Mouse (Mus musculus) urinary bladder, adult 18-20 months (tissue): ENCODE measurements at regions not wholly inside any gene's neighbourhood (a gene's known extent, or its start where the extent isn't known, plus 50 kb on each side); places are given as distances from the start of the nearest gene placed in this dataset.

Source experiments
- DNase-seq, 2 experiments: peaks; one replicate each; pipeline ENCODE4 v3.0.0; 2022; ENCODE audit warnings: low spot score in 2 of 2, mixed read lengths in 2 of 2

DNA sequence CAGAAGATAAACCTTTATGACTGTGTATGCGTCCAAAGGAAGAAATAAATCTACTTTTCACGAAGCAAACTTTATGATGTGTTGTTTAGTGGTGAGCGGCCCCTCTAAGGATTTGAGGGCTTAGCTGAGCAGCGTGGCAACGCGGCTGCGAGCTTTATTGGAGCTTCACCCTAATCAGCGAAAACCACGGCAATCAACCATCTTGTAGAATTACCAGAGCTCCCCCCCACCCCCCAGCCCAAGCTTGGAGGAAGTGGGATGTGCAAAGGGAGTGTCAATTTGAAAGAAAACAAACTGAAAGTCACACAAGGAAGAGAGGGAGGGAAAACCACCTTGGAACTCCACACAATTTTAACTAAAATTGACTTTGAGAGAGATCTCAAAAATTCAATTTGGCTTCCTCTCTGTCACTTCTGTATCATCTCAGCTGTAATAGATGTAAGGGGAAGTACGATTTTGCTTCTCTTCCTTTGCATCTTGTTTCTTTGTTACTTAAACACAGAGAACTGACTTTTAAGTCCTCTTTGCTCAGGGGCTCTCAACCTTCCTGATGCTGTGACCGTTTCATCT is 229.1 kb upstream of the Satb1 start:
- no peak for DNase-seq

DNA sequence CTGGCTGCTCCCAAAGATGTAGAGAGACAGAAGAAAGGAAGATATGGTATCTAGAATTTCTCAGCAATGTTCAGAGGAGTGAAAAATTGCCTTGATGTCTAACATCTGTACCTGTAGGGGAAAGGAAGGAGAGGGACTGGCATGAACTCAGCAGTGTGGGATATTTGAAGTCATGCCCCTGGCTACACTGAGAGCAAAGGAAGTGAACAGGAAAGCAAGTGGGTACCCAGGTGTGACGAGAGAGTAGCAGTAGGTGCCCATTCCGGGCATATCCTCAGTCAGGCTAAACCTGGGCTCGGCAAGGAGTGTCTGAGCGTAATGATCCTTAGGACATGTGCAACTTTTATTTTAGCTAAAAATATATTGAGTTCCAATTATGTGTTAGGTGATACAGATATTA is 203.4 kb upstream of the Satb1 start:
- DNase-seq, result peak in 1 of 2 experiments; percentile 1

DNA sequence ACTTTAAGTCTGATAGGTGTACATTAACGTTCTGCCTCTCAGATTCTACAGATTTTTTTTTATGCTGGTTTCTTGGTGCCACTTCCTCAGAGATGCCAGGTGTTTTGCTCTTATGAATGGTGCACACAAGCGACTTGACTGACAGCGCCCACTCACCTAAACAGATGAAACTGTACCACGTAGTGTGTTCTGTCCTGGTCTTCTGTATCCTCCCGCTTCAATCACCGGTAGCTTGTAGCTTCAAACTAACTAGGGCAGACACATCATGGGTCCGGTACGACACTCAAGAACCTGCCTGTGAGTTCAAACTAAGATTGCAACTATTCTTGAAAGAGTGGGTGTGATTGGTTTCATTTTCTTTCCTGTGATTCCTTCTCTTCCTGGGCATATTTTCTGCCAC is 198.0 kb upstream of the Satb1 start:
- no peak for DNase-seq

DNA sequence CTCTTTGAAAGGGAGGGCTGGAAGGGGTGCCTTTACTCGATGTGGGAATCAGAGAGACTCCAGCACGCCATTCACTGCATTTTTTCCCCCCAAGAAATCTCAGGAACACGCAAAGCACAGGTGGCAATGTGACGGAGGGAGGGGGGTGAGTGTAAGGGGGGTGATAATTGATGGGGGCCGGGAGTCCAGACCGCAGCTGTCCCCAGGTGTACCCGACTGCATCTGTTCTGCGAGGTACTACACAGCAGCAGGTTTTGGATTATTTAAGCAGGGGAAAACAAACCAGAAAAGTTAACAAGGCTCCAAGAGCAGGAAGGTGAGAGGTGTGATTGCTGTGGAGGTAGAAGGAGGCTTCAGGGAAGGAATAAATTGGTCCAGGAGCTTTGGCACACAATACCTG is 153.8 kb upstream of the Satb1 start:
- no peak for DNase-seq

DNA sequence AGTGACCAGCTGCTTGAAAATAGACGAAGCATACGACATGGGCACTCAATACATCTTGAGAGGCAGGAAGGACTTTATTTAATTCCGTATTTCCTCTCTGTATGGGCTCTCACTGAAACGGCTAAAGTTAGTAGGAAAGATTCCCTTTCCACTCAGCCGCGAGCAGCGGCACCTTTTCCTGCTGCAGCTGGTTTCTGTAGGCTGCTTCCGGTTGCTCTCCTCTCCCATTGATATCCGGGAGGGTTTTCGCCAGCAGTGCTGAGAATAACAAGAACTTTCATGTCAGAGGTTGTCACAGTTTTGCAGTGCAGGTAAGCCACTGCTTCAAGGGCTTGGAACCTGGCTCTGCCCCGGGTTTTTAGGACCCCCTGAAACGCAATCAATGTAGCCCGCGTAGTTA is 153.1 kb upstream of the Satb1 start:
- no peak for DNase-seq

DNA sequence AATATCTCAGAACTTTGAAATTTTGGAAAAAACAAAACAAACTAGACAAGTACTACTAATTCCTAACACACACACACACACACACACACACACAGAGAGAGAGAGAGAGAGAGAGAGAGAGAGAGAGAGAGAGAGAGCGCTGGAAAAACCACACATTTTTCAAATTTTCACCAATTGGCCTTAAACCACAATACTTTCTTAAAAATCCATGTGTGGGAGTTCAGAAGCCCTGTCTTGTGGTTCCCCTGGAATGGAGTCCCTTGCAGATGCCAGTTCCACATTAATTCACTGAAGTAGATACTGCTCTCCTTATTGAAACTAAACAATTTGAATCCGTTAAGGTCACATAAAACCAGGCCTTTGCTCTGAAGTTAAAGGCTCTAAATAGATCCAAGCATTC is 146.0 kb upstream of the Satb1 start:
- DNase-seq, result no peak

DNA sequence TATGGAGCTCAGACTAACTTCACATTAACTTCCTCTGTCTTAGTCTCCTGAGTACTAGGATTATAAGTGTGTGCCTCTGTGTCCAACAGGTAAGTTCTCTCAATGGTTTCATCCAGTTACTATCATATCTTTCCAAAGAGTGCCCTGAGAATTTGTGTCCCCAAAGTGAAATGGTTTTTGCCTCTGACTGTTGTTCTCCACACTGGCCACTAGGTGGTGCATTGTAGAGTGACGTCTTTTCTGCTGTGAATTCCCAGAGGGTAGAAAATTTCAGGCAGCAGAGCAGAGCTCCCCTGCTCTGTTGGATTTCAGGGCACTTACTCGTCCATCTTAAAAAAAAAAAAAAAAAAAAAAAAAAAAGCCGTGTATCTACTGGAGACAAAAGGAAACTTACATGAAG is 138.4 kb upstream of the Satb1 start:
- DNase-seq, result no peak

DNA sequence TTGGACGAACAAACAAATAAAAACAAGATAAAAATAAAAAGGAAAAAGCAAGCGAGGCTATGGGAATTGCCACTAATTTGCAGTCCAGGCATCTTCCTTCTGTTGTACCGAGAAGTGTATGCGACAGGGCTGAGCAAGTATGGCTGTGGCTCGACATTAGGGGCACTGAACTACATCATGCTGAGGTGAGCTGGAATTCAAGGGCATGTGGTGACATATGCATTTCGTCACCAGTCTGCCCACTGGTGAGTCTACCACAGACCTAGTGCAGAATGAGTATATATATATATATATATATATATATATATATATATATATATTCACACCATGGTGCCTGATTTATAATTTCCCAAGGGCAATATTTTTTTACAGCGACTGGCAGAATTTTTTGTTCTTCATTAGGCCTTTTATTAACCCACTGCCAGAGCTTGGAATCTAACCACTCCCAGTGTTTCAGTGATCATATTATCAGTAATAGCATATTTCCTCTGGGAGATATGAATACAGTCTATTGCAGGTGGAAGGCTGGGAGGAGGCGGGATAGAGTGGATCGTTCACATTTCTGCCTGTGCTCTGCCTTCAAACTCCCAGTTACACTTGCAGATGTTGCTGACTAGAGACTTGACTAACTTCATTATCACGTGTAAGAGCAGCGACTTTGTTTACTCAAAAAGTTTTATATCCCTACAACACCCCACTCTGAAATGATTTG is 133.6 kb upstream of the Satb1 start:
- no peak for DNase-seq

DNA sequence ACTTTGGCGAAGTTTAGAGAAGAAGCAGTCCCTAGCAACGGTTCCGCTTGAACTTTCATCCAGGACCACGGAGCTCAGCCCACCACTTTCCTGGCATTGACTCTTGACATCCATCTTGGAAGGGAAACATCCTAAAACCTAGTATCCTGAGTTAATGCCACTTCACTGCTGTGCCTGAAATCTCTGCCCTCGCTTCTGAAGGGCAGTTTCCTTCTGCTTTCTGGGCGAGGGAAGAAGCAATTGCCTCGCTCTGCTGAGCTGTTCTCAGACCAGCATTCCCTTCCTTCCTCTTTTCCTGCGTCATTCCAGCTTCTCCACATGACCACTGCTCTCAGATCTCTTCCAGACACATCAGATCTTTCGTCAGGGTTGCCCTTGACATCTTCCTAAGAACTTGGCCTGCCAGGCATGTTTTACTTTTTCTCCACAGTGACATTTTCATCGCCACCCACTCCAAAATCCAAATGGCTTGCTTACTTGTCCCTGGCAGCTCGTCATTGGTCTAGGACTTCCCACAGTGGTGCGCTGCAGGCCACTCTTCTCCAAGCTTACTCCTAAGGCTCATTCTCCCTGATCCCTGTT is 129.5 kb upstream of the Satb1 start:
- no peak for DNase-seq

DNA sequence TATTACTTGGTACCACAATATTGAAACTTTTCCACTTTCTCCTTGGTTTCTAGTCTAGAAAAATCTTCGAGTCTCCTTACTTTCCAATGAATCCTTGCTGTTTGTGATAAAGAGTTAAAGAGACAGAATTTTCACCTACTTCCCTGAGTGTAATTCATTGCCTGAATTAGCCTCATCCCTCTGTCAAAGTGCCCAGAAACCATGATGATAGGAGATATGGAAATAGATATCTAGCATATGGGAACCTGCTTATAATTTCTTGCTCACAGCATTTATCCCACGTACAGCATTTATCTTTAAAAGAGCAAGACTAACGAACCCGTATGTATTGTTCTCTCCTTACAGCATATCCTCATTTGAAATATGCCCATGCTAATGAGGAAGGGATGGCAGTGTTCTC is 128.2 kb upstream of the Satb1 start:
- DNase-seq, result no peak

DNA sequence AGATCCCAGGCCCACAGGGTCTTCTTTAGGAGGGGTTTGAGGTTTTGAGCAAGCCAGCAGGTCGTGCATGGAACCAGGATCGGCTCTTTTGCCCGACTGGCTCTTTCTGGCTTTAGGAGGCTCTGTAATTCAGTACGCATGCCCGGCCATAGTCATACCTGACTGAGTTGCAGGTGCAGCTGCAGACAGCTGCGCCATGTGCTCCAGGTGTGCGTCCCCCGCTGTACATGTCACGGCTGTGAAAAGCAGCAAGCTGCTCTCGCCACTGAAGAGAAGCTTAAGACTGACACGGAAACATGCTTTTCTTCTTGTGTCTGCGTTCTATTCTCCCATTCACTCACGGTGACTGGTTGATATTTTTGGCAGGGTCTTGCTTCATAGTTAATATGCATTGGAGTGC is 123.2 kb upstream of the Satb1 start:
- DNase-seq, result no peak

DNA sequence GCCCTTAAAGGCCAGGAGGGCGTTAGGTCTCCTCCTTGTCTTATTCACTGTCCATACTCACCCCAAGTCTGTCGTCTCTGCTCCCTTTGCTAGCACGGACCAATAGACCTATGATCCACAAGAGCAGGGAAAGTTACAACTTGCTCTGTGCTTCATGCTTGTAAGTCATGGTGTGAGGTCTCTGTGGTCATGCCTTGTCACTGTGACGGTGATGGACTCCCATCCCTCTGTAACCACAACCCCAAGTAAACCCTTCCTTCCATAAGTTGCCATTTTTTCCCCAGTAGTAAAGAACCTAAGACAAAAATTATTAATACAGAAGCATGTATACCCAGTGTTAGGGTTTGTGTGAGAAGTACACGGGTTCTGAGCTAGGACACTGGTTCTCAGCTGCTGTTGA is 104.6 kb upstream of the Satb1 start:
- DNase-seq, result no peak

DNA sequence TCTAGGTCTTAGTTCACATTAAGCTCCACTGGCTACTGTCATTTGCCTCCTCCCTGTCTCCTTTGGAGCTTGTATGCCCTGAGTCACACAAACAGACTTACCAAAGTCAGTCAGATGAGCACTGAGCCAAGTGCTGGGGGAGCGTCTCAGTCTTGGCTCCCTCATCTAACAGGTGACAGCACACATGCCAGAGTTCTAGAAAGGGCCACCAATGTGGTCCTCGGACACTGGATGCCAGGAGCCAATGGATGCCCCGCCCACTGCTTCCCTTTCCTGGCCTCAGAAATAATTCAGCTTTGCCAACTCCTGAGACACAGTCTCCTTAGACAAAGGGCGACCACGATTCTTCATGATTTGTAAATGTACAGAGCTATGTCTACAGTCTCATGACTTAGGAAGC is 103.0 kb upstream of the Satb1 start:
- no peak for DNase-seq

DNA sequence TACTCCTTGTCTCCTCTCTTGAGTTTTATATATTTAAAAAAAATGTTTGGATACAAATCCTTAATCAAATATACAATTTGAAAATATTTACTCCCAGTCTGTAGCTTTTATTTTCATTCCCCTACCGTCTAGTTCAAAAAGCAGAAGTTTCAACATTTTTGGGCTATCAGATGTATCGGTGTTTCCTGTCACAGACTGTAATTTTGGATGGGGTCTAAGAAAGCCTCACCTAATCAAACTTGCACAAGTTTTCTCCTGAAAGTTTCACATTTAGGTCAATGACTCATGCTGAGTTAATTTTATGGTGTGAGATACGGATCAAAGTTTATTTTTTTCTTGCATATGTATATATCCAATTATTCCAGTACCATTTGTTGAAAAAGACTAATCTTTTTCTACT is 93.3 kb upstream of the Satb1 start:
- no peak for DNase-seq

DNA sequence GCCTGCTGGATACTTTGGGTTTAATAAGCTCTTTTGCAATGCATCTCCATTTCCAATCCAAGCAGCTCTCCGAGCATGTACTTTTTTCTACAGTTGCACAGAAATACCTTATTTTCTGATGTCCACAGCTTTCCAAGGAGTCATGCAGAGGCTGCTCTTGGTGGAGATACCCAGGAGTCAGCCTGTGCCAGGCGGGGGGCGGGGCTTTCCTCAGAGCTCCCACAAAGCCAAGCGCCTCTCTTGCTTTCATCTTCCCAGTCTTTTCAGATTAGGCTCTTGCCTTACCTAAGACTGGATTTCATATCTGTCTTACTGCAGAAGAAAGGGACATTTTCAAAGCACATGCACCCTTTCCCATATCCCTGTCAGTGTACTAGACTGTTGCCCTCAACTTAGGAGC is 73.9 kb upstream of the Satb1 start:
- DNase-seq, result no peak

DNA sequence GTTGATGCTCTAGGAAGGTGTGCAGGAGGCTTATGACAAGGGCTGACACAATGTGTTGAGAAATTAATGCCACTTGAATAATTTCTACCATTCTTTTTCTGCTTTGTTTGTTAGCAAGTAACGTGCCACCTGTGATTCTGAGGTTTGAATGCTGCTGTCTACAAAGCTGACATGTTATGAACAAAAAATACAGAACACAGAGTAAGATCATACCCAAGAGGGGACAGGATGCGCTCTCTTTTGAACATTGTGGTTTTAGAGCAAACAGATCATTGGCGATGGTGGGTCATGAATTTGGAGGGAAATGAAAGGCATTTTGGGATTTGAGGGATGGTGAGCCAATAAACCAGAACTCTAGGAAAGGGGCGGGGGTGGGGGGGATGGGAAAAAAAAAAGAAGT is 73.3 kb upstream of the Satb1 start:
- no peak for DNase-seq

DNA sequence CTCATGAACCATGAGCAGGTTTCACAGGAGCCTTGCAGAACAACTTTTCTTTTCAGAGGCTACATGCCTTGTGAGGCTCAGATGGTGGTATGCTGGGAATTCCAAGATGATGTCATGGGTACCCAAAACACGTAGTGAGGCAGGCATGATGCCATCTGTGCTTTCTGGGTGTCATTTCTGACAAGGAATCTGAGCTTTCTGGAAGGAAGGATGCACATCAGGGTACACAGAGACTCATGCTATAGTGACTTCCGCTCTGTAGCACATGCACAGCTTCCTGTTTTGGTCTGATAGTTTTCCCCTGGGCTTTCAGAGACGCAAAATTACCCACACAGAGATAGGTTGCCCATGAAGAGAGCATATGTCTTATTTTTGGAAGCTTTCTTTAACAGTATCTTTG is 70.8 kb upstream of the Satb1 start:
- DNase-seq, result no peak

DNA sequence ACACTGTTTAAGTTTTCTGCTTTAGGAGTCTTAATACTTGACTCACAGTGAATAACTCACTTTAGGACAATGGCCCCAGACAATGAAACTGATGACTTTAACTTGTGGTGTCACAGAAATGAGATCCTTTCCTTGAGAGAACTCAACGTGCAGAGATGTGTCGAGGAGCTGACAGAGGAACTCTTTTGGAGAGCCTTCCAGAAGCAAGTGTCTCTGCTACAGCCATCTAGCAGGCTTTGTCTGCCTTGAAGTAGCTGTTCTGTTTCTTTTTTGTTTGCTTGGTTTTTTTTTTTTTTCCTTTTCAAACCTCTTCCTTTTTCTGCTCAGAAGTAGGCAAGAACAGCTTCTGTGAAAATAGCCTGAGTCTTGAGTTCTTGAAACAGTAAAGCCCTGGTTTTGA is 66.3 kb upstream of the Satb1 start:
- no peak for DNase-seq

DNA sequence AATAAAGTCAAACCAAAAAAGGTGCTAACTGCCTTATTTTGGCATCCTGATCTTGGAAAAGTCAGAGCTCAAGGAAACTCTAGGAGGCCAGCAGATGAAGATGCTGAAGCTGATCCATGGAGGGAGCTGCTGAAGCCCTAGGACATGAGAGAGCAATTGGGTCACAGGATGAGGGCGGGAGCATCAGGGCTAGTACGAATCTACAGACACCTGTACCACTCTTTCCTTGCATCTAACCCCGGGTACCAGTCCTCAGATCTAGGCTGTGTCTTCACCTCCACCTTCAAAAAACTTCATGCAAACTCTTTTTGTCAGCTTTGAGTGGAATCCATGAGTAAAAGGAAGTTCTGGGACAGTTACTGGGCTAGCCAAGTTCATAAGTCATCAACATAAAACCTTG is 63.1 kb upstream of the Satb1 start:
- DNase-seq, result no peak

DNA sequence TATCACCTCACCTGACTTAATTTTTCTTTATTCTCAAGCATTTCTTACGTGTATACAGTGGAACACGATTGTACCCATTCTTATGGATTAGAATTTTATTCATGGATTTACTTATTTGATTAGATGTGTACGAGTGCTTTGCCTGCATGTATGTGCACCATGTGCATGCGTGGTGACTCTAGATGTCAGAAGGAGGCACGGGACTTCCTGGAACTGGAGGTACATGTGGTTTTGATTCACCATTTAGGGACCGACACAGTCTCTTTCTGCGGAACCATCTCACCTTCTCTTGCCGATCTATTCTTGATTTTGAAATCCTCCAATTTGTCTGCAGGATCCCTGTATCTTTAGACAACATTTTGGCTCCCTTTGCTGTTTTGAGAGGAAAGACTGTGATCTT is 61.2 kb upstream of the Satb1 start:
- DNase-seq, result no peak

DNA sequence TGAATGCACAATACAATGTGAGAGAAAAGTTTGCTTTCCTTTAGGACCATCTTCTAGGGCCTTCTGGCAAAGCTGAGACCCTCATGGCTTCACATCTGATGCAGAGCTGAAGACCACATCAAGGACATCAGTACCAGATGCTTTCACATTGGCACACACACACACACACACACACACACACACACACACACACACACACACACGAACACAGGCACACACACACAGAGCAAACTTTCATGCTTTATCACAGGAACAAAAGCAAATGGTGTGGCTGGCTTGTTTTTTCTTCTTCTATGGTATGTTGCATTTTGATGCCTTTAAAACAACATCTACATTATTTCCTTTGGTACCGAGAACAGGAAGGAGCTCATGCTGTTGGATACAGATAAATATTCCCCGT is 59.8 kb upstream of the Satb1 start:
- no peak for DNase-seq

DNA sequence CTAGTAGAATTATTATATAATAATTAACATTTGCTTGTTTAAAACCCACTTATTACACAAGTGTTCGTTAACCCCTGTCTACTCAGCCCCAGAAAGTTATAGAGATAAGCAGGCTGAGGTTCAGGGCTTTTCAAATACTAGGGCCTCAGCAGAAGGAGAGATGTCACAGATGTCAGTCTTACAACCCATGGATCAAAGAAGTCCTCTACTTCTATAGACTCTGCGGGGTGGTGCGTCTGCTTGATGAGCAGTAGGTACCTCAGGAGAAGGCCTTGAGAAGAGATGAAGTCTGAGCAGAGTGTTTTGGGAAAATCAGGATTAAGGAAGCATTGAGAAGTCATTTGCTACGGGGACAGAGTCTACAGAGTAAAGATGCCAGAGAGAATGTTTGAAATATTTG is 59.1 kb upstream of the Satb1 start:
- DNase-seq, result no peak
